8 mouse cellular contexts compared by ENCODE assay signal in the genomic region with DNA sequence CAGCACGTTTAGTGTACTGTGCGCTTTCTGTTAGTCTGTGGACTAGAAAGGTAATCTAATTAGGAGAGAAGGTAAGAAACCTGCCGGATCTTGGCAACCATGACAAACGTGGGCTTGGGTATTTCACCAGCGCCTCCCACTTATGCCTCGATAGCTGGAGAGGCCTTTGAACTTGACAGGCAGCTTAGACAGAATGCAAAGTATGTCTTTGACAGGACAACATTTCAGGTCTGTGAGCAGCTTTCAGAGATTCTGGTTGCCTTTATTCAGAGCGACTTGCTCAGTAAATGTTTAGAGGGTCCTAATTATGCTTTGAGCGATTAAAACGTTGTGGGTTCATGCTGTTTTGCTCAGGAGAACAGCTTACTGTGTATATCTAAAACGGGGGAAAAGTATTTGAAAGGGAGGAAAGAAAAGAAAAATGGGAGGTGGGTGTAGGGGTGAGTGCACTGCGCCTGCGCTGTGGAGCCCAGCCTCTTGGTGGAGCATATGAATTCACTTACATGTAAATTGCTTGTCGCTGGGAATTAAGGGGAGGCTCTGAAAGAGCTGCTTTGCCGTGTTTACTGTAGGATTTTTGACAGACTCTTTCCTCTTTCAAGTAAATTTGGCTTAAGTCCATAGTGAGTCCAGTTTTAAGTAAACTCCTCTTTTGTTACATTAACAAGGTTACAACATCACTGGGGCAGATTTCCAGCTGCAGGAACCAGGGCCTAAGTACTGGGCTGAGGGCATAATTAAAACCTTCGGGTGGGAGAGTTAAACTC.
DNase-seq lines count a peak whose midpoint lies in the region; ATAC-seq and TF ChIP-seq lines count a peak whose summit lies in the region.

No protein-coding gene starts in this region.

- peaks cover 8 to 12% of the 10 kb centered on the region in 2 experiments for H3K4me1 ChIP-seq in heart, embryonic 14.5 days (ENCODE audit: control insufficient read depth in 2 of 2, insufficient read depth in 2 of 2, low read length in 2 of 2)
- H3K4me1 ChIP-seq in heart, adult 2 months (ENCODE audit: control insufficient read depth, insufficient read depth, low read length) = no peaks in the 10 kb centered on the region
- peaks cover 16% of the 10 kb centered on the region for H3K4me1 ChIP-seq in forebrain, embryonic 14.5 days (ENCODE audit: control insufficient read depth, insufficient read depth, low read length)
- peaks cover 14% of the 10 kb centered on the region for H3K4me1 ChIP-seq in limb, embryonic 15.5 days
- H3K4me1 ChIP-seq in stomach, postnatal 0 days (replicated peaks; ENCODE audit: control insufficient read depth, insufficient read depth) = peaks cover 4% of the 10 kb centered on the region; the same call in 1 of the 2 replicates

- no peaks in the 10 kb centered on the region for H3K79me2 ChIP-seq in heart, adult 2 months (replicated peaks; ENCODE audit: control insufficient read depth, insufficient read depth, low read length)

- ATAC-seq in heart, embryonic 14.5 days (ENCODE audit: insufficient number of reproducible peaks, insufficient read depth, low FRiP score, low read depth) = no peak
- ATAC-seq in forebrain, embryonic 14.5 days = peak; percentile 92
- no peak for ATAC-seq in limb, embryonic 15.5 days (ENCODE audit: insufficient number of reproducible peaks, low FRiP score, low TSS enrichment, low read depth)
- peak; percentile 68; the same call in 1 of the 2 replicates for ATAC-seq in stomach, postnatal 0 days (ENCODE audit: low FRiP score, low TSS enrichment)

- no peaks in the 10 kb centered on the region for H3K36me3 ChIP-seq in heart, embryonic 14.5 days (ENCODE audit: control insufficient read depth, insufficient read depth, low read length)
- no peaks in the 10 kb centered on the region for H3K36me3 ChIP-seq in heart, adult 2 months (ENCODE audit: control insufficient read depth, insufficient read depth, low read length)
- no peaks in the 10 kb centered on the region for H3K36me3 ChIP-seq in forebrain, embryonic 14.5 days (ENCODE audit: control insufficient read depth, insufficient read depth, low read length)
- no peaks in the 10 kb centered on the region for H3K36me3 ChIP-seq in limb, embryonic 15.5 days
- no peaks in the 10 kb centered on the region for H3K36me3 ChIP-seq in stomach, postnatal 0 days (ENCODE audit: control insufficient read depth, insufficient read depth, low read length)

- no peak for DNase-seq in heart, adult 2 months
- DNase-seq in brain, adult 2 months (ENCODE audit: low read depth, low spot score) = peak; percentile 52
- peak; percentile 93 for DNase-seq in forebrain, embryonic 14.5 days (ENCODE audit: low spot score)
- no peak for DNase-seq in stomach, postnatal 0 days (ENCODE audit: low spot score)
- DNase-seq in gastrocnemius, postnatal 10 days = no peak
- DNase-seq in gastrocnemius, postnatal 25 days = no peak

- H3K27ac ChIP-seq in heart, embryonic 14.5 days (replicated peaks in 1 of 2; ENCODE audit: control insufficient read depth in 1 of 2, insufficient read depth in 1 of 2, low read depth in 2 of 2, low read length in 2 of 2) = peak overlapping the region in 1 of 2 experiments; percentile 26; a peak in 1 of 4 replicates
- no peak overlapping the region for H3K27ac ChIP-seq in heart, adult 2 months
- peak overlapping the region; percentile 35; the same call in 1 of the 2 replicates for H3K27ac ChIP-seq in forebrain, embryonic 14.5 days (ENCODE audit: low read depth, low read length)
- peak overlapping the region; percentile 18; the same call in 1 of the 2 replicates for H3K27ac ChIP-seq in limb, embryonic 15.5 days
- no peak overlapping the region for H3K27ac ChIP-seq in stomach, postnatal 0 days (replicated peaks)

- H3K4me3 ChIP-seq in heart, embryonic 14.5 days (ENCODE audit: control insufficient read depth in 1 of 2, insufficient read depth in 1 of 2, low read depth in 1 of 2, low read length in 2 of 2) = no peak overlapping the region
- H3K4me3 ChIP-seq in heart, adult 2 months = no peak overlapping the region
- peak overlapping the region; percentile 19; the same call in 1 of the 2 replicates for H3K4me3 ChIP-seq in forebrain, embryonic 14.5 days (ENCODE audit: low read depth, low read length)
- no peak overlapping the region for H3K4me3 ChIP-seq in limb, embryonic 15.5 days
- H3K4me3 ChIP-seq in stomach, postnatal 0 days (ENCODE audit: low read depth, low read length) = no peak overlapping the region

- no peaks in the 10 kb centered on the region for H3K27me3 ChIP-seq in heart, embryonic 14.5 days (ENCODE audit: control insufficient read depth, insufficient read depth, low read length)
- H3K27me3 ChIP-seq in heart, adult 2 months (ENCODE audit: control insufficient read depth, insufficient read depth, low read length) = no peaks in the 10 kb centered on the region
- no peaks in the 10 kb centered on the region; the same call in 1 of the 2 replicates for H3K27me3 ChIP-seq in forebrain, embryonic 14.5 days (replicated peaks; ENCODE audit: control insufficient read depth, insufficient read depth, low read length)
- H3K27me3 ChIP-seq in limb, embryonic 15.5 days = no peaks in the 10 kb centered on the region
- H3K27me3 ChIP-seq in stomach, postnatal 0 days (ENCODE audit: control insufficient read depth, insufficient read depth, low read length) = no peaks in the 10 kb centered on the region

- intact Hi-C loops in heart, adult 2 months (cut with DNase I) = no loop called here

- peak overlapping the region; percentile 25 for H3K4me2 ChIP-seq in heart, embryonic 14.5 days (ENCODE audit: low read length)
- H3K4me2 ChIP-seq in forebrain, embryonic 14.5 days (ENCODE audit: low read length) = peak overlapping the region; percentile 44
- H3K4me2 ChIP-seq in limb, embryonic 15.5 days = peak overlapping the region; percentile 22; the same call in 1 of the 2 replicates
- no peak overlapping the region; the same call in 1 of the 2 replicates for H3K4me2 ChIP-seq in stomach, postnatal 0 days (replicated peaks; ENCODE audit: low read depth)

- WGBS in heart, embryonic 14.5 days = 42% methylated on average over 15 of the region's 15 CpGs
- 68% methylated on average over 15 of the region's 15 CpGs for WGBS in heart, adult 2 months
- WGBS in forebrain, embryonic 14.5 days = 5% methylated on average over 15 of the region's 15 CpGs
- WGBS in limb, embryonic 15.5 days = 21% methylated on average over 15 of the region's 15 CpGs
- WGBS in stomach, postnatal 0 days = 27% methylated on average over 15 of the region's 15 CpGs

- TF ChIP-seq POLR2A in heart, adult 2 months (IDR thresholded peaks at IDR 0.05; ENCODE audit: insufficient read depth, low read depth, low read length) = no peak

- peak overlapping the region; percentile 21; the same call in 1 of the 2 replicates for H3K9ac ChIP-seq in heart, embryonic 14.5 days (ENCODE audit: low read length)
- no peak overlapping the region for H3K9ac ChIP-seq in heart, adult 2 months (ENCODE audit: low read depth, low read length)
- peak overlapping the region; percentile 9; the same call in 1 of the 2 replicates for H3K9ac ChIP-seq in forebrain, embryonic 14.5 days (ENCODE audit: low read length)
- H3K9ac ChIP-seq in limb, embryonic 15.5 days = no peak overlapping the region
- H3K9ac ChIP-seq in stomach, postnatal 0 days (ENCODE audit: low read length) = no peak overlapping the region

- TF ChIP-seq EP300 in heart, adult 2 months (IDR thresholded peaks at IDR 0.05; ENCODE audit: insufficient read depth, low read depth, low read length) = no peak
- no peak for TF ChIP-seq EP300 in stomach, postnatal 0 days (optimal IDR thresholded peaks at IDR 0.05)

- TF ChIP-seq CTCF in heart, adult 2 months (IDR thresholded peaks at IDR 0.05) = no peak
- no peak for TF ChIP-seq CTCF in stomach, postnatal 0 days (IDR thresholded peaks at IDR 0.05; ENCODE audit: low read depth)

- H3K9me3 ChIP-seq in heart, embryonic 14.5 days (ENCODE audit: control insufficient read depth, low read length) = no peaks in the 10 kb centered on the region
- no peaks in the 10 kb centered on the region for H3K9me3 ChIP-seq in forebrain, embryonic 14.5 days (replicated peaks; ENCODE audit: control insufficient read depth, low read length)
- no peaks in the 10 kb centered on the region for H3K9me3 ChIP-seq in limb, embryonic 15.5 days
- no peaks in the 10 kb centered on the region for H3K9me3 ChIP-seq in stomach, postnatal 0 days (ENCODE audit: control insufficient read depth, low read length)

Comparison
In these comparisons a context has a peak if more than half of its experiments do, and no peak if none do; other contexts are left out.
1. H3K9ac ChIP-seq: peak in heart, embryonic 14.5 days (single experiment) and forebrain, embryonic 14.5 days (single experiment); none in heart, adult 2 months (single experiment), limb, embryonic 15.5 days (single experiment) and stomach, postnatal 0 days (single experiment).
2. ATAC-seq: peak in forebrain, embryonic 14.5 days (single experiment) and stomach, postnatal 0 days (single experiment); none in heart, embryonic 14.5 days (single experiment) and limb, embryonic 15.5 days (single experiment).
3. H3K27ac ChIP-seq: peak in forebrain, embryonic 14.5 days (single experiment) and limb, embryonic 15.5 days (single experiment); none in heart, adult 2 months (single experiment) and stomach, postnatal 0 days (single experiment).
4. DNase-seq: peak in brain, adult 2 months (single experiment) and forebrain, embryonic 14.5 days (single experiment); none in heart, adult 2 months (0 of 2), stomach, postnatal 0 days (single experiment), gastrocnemius, postnatal 10 days (single experiment) and gastrocnemius, postnatal 25 days (single experiment).